Mouse (Mus musculus): ENCODE data around the gene Nos1. TPM values are rescaled to one million over a fixed set of nuclear protein-coding genes. Genes with fewer than 3 reads are reported as not detected.

Nos1 gene
- 0.32 and 4.0 TPM in 2 replicates for polyA plus RNA-seq (2012; rRNA removed; ENCODE audit: low replicate concordance)

DNA sequence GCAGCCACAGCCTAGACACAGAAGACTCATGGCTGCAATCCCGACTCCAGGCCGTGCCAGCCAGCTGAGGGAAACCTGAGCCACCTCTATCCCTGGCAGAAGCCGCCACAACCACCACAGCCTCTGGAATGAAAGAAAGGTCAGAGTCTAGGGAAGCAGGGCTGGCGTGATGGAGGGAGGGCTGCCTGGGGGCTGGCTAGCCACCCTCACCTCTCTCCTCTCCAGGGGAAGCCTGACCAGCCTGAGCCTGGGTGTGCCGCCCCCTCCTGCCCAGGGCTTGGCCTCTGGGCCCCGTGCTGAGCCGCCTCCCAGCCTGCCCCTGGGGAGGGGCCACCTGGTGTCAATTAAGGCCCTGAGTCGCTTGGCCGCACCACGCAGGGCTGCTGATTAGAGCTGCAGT is at the start of gene Nos1:
Nos1 (plus strand) TSS at position 352 of the 400 bp plus-strand sequence.

DNA sequence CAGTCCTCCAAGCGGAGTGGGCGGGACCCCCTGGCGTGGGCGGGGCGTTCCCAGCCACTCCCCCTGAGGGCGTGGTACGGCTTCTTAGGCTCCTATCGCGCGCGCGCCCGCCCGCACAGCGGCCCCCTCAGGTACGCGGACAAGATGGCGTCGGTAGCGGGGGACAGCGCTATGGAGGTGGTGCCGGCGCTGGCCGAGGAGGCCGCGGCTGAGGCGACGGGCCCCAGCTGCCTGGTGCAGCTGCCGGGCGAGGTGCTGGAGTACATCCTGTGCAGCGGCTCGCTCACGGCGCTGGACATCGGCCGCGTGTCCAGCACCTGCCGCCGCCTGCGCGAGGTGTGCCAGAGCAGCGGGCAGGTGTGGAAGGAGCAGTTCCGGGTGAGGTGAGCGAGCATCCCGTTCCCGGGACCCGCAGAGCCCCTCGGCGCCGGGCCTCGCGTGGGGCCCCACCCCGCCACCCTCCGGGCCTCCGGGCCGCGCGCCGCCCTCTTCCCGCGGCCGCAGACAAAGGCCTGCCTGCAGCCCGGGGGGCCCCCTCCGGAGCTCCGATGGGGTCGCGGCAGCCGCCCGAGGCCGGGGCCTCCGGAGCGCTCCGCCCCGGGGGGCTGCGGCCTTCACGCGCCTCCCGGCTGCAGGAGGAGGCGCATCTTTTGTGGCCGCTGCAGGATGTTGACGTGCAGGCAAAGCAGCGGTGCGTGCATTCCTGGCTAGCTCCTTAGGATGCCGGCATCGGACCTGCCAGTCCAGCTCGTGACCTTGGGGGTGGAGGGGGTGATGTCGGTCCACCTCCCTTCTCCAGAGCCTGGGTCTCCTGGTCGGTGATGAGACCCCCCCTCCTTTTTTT is 196.0 kb downstream of the Nos1 start, which contains the start of gene Fbxo21:
Fbxo21 (plus strand) TSS at position 74 of the 844 bp plus-strand sequence.

Other genes starting within 250 kb of the Nos1 start
- 63.8 and 64.4 TPM in 2 replicates for gene Fbxo21, start 195.7 kb downstream of the Nos1 start, polyA plus RNA-seq (2012; rRNA removed; ENCODE audit: low replicate concordance)
- gene Tesc, start 246.7 kb downstream of the Nos1 start, polyA plus RNA-seq (2012; rRNA removed; ENCODE audit: low replicate concordance) = 1.6 and 3.8 TPM in 2 replicates